Mouse (Mus musculus): Measurements from ENCODE around the gene Ifngr1. TPM values are rescaled to one million over a fixed set of nuclear protein-coding genes. Genes with fewer than 3 reads are reported as not detected.

Ifngr1 gene
- total and polyA plus RNA-seq, 3 experiments = 17.3 to 36.0 (median 26.7) TPM

- Histone ChIP-seq H3K4me1 (ENCODE audit: control insufficient read depth in 1 of 2, insufficient read depth in 2 of 2) (peaks cover 0 to 15% of the 10 kb centered on the region in 2 experiments; a peak in 2 of 4 replicates), H3K36me3 (replicated peaks in 1 of 2; ENCODE audit: control insufficient read depth in 1 of 2, insufficient read depth in 1 of 2, low read length in 1 of 2) (peaks cover 20 to 48% of the 10 kb centered on the region in 2 experiments), H3K4me2 (ENCODE audit: insufficient read depth, low read depth, poor library complexity, severe bottlenecking) (no peak overlapping the region), H3K27me3 (replicated peaks) (no peaks in the 10 kb centered on the region), H3K79me2 (replicated peaks; ENCODE audit: control insufficient read depth, extremely low read depth, insufficient read depth, poor library complexity, severe bottlenecking) (no peaks in the 10 kb centered on the region), H3K27ac (ENCODE audit: insufficient read depth, low read depth) (no peak overlapping the region), H3K4me3 (replicated peaks in 1 of 3; ENCODE audit: low read depth in 2 of 3, low read length in 2 of 3, poor library complexity in 1 of 3) (no peak overlapping the region), H3K9ac (ENCODE audit: insufficient read depth, low read depth) (no peak overlapping the region), H3K9me3 (replicated peaks; ENCODE audit: low read length) (no peaks in the 10 kb centered on the region)
- dilution Hi-C loops (cut with MboI; ENCODE audit: extremely low pct_ligation_motif_present, extremely low pct_unique_long_range_greater_than_20kb, low sequenced_read_pairs) (no loop called here), in situ Hi-C loops (cut with MboI; ENCODE audit: low pct_ligation_motif_present, low pct_unique_long_range_greater_than_20kb, low sequenced_read_pairs) (no loop called here)
- TF ChIP-seq PAX5 (IDR thresholded peaks at IDR 0.05; ENCODE audit: low read length) (no peak), NRF1 (IDR thresholded peaks at IDR 0.05; ENCODE audit: low read depth, low read length) (no peak), JUND (conservative IDR thresholded peaks at IDR 0.05; ENCODE audit: low read depth, low read length) (no peak), TBP (conservative IDR thresholded peaks at IDR 0.05; ENCODE audit: low read depth, low read length) (no peak), ETS1 (conservative IDR thresholded peaks at IDR 0.05; ENCODE audit: low read depth, low read length) (no peak), MAFK (IDR thresholded peaks at IDR 0.05; ENCODE audit: insufficient replicate concordance, low read length) (no peak), RCOR1 (conservative IDR thresholded peaks at IDR 0.05; ENCODE audit: low read depth, low read length) (no peak), NELFE (IDR thresholded peaks at IDR 0.05; ENCODE audit: low read depth, low read length) (no peak), ELF1 (IDR thresholded peaks at IDR 0.05; ENCODE audit: low read depth, low read length) (no peak), USF1 (IDR thresholded peaks at IDR 0.05; ENCODE audit: low read depth, low read length) (no peak), E2F4 (IDR thresholded peaks at IDR 0.05; ENCODE audit: insufficient replicate concordance, low read depth, low read length) (no peak), POLR2A (IDR thresholded peaks at IDR 0.05; ENCODE audit: low read depth, low read length) (no peak)
- no peak for DNase-seq (ENCODE audit: extremely low read depth)
These were observed 19.9 kb downstream of the Ifngr1 start for GRCm38 (mm10) chr10:19611616-19612015.

- Histone ChIP-seq H3K36me3 (replicated peaks in 1 of 2; ENCODE audit: control insufficient read depth in 1 of 2, insufficient read depth in 1 of 2, low read length in 1 of 2) (peaks cover 8 to 32% of the 10 kb centered on the region in 2 experiments), H3K9me3 (replicated peaks; ENCODE audit: low read length) (no peaks in the 10 kb centered on the region), H3K9ac (ENCODE audit: insufficient read depth, low read depth) (no peak overlapping the region), H3K27me3 (replicated peaks) (no peaks in the 10 kb centered on the region), H3K4me1 (ENCODE audit: control insufficient read depth in 1 of 2, insufficient read depth in 2 of 2) (peaks cover 0 to 15% of the 10 kb centered on the region in 2 experiments; a peak in 2 of 4 replicates), H3K4me2 (ENCODE audit: insufficient read depth, low read depth, poor library complexity, severe bottlenecking) (no peak overlapping the region), H3K79me2 (replicated peaks; ENCODE audit: control insufficient read depth, extremely low read depth, insufficient read depth, poor library complexity, severe bottlenecking) (no peaks in the 10 kb centered on the region), H3K27ac (ENCODE audit: insufficient read depth, low read depth) (no peak overlapping the region), H3K4me3 (replicated peaks in 1 of 3; ENCODE audit: low read depth in 2 of 3, low read length in 2 of 3, poor library complexity in 1 of 3) (no peak overlapping the region)
- DNase-seq (ENCODE audit: extremely low read depth) = no peak
- in situ Hi-C loops (cut with MboI; ENCODE audit: low pct_ligation_motif_present, low pct_unique_long_range_greater_than_20kb, low sequenced_read_pairs) (no loop called here), dilution Hi-C loops (cut with MboI; ENCODE audit: extremely low pct_ligation_motif_present, extremely low pct_unique_long_range_greater_than_20kb, low sequenced_read_pairs) (no loop called here)
- TF ChIP-seq NELFE (IDR thresholded peaks at IDR 0.05; ENCODE audit: low read depth, low read length) = no peak
- no peak for TF ChIP-seq ELF1 (IDR thresholded peaks at IDR 0.05; ENCODE audit: low read depth, low read length)
- TF ChIP-seq CHD1 (IDR thresholded peaks at IDR 0.05; ENCODE audit: low read depth, low read length) = no peak
- no peak for TF ChIP-seq SMC3 (IDR thresholded peaks at IDR 0.05; ENCODE audit: low read depth, low read length)
- no peak for TF ChIP-seq JUND (conservative IDR thresholded peaks at IDR 0.05; ENCODE audit: low read depth, low read length)
- no peak for TF ChIP-seq TBP (conservative IDR thresholded peaks at IDR 0.05; ENCODE audit: low read depth, low read length)
- TF ChIP-seq JUN (IDR thresholded peaks at IDR 0.05; ENCODE audit: insufficient read depth, low read depth, low read length) = no peak
- TF ChIP-seq EP300 (IDR thresholded peaks at IDR 0.05; ENCODE audit: low read length) = no peak
- TF ChIP-seq MAFK (IDR thresholded peaks at IDR 0.05; ENCODE audit: insufficient replicate concordance, low read length) = no peak
- TF ChIP-seq ZC3H11A (IDR thresholded peaks at IDR 0.05; ENCODE audit: low read depth, low read length) = no peak
- TF ChIP-seq MEF2A (IDR thresholded peaks at IDR 0.05; ENCODE audit: borderline replicate concordance, low read depth, low read length) = no peak
- TF ChIP-seq ZMIZ1 (IDR thresholded peaks at IDR 0.05; ENCODE audit: low read depth, low read length) = no peak
- no peak for TF ChIP-seq POLR2A (IDR thresholded peaks at IDR 0.05; ENCODE audit: low read depth, low read length)
- TF ChIP-seq UBTF (IDR thresholded peaks at IDR 0.05; ENCODE audit: low read depth, low read length) = no peak
- TF ChIP-seq KAT2A (IDR thresholded peaks at IDR 0.05; ENCODE audit: insufficient replicate concordance, low read length) = no peak
- no peak for TF ChIP-seq RCOR1 (conservative IDR thresholded peaks at IDR 0.05; ENCODE audit: low read depth, low read length)
These were observed 21.5 kb downstream of the Ifngr1 start for GRCm38 (mm10) chr10:19613111-19613753.

Data from CH12.LX (cell line).